Mouse (Mus musculus) bone marrow, adult 2 months (tissue): ENCODE measurements at regions not wholly inside any gene's neighbourhood (a gene's known extent, or its start where the extent isn't known, plus 50 kb on each side); places are given as distances from the start of the nearest gene placed in this dataset.

ENCODE experiments used
- CTCF ChIP-seq: fragments of 200-500 bp; IDR thresholded peaks from 2 replicates; pipeline ENCODE4 v1.5.1; 2011; ENCODE audit warnings: low read length, control low read depth; ENCODE audit not compliant: control insufficient read depth, insufficient read depth
- POLR2A ChIP-seq: fragments of 200-500 bp; IDR thresholded peaks from 2 replicates; pipeline ENCODE4 v1.6.1; 2011; ENCODE audit warnings: low read depth, mild to moderate bottlenecking, control low read depth, low read length, borderline replicate concordance; ENCODE audit not compliant: control insufficient read depth

- TF ChIP-seq CTCF: no peak
- no peak for TF ChIP-seq POLR2A
Observed at GRCm38 (mm10) chr2:117766450-117766849, 345.2 kb upstream of the Thbs1 start.
